Mouse (Mus musculus): ENCODE measurements around the gene Pianp.

- TF ChIP-seq CTCF (IDR thresholded peaks at IDR 0.05; ENCODE audit: extremely low read depth, insufficient read depth, low read length) (no peak), POLR2A (IDR thresholded peaks at IDR 0.05; ENCODE audit: extremely low read depth, insufficient read depth, low read length) (no peak)
Measured at GRCm38 (mm10) chr6:124965747-124966146, 30.7 kb upstream of the Pianp start.
